Mouse (Mus musculus): ENCODE data around the gene Fsip1.
"Not testable (repeated sequence)": the region's sequence is repeated elsewhere in the genome, so short reads cannot be mapped to it uniquely, and the experiment has no call there.

The Fsip1 gene

GRCm38 (mm10) chr2:118256621-118257053 is at the start of gene Fsip1:
TSS of gene Fsip1 (minus strand) at chr2:118256966.
- peak; percentile 54 to 80 for DNase-seq (ENCODE audit: low spot score in 2 of 2)

- peak in 1 of 2 experiments; percentile 9 for DNase-seq (ENCODE audit: low spot score in 2 of 2)
Observed at GRCm38 (mm10) chr2:118306522-118306895, 49.7 kb upstream of the Fsip1 start.

- DNase-seq (ENCODE audit: low spot score in 2 of 2), result no peak
Observed at GRCm38 (mm10) chr2:118305827-118306521, 49.2 kb upstream of the Fsip1 start.

- DNase-seq (ENCODE audit: low spot score in 2 of 2), result no peak
Observed at GRCm38 (mm10) chr2:118303456-118303855, 46.7 kb upstream of the Fsip1 start.

- DNase-seq (ENCODE audit: low spot score in 2 of 2), result no peak
Observed at GRCm38 (mm10) chr2:118301656-118302055, 44.9 kb upstream of the Fsip1 start.

- DNase-seq (ENCODE audit: low spot score in 2 of 2), result no peak
Observed at GRCm38 (mm10) chr2:118301041-118301545, 44.3 kb upstream of the Fsip1 start.

GRCm38 (mm10) chr2:118299981-118300380 is 43.2 kb upstream of the Fsip1 start:
- DNase-seq (ENCODE audit: low spot score in 2 of 2), result no peak

GRCm38 (mm10) chr2:118298601-118299000 is 41.8 kb upstream of the Fsip1 start:
- DNase-seq (ENCODE audit: low spot score in 2 of 2), result no peak

GRCm38 (mm10) chr2:118297966-118298365 is 41.2 kb upstream of the Fsip1 start:
- DNase-seq (ENCODE audit: low spot score in 2 of 2), result no peak

- DNase-seq (ENCODE audit: low spot score in 2 of 2), result no peak
Observed at GRCm38 (mm10) chr2:118295505-118295904, 38.7 kb upstream of the Fsip1 start.

GRCm38 (mm10) chr2:118293583-118293982 is 36.8 kb upstream of the Fsip1 start:
- no peak for DNase-seq (ENCODE audit: low spot score in 2 of 2)

- DNase-seq (ENCODE audit: low spot score in 2 of 2), result not testable (repeated sequence)
Observed at GRCm38 (mm10) chr2:118289066-118289460, 32.3 kb upstream of the Fsip1 start.

- DNase-seq (ENCODE audit: low spot score in 2 of 2), result no peak
Observed at GRCm38 (mm10) chr2:118288326-118289065, 31.7 kb upstream of the Fsip1 start.

- DNase-seq (ENCODE audit: low spot score in 2 of 2), result no peak
Observed at GRCm38 (mm10) chr2:118287678-118288077, 30.9 kb upstream of the Fsip1 start.

GRCm38 (mm10) chr2:118282467-118282866 is 25.7 kb upstream of the Fsip1 start:
- DNase-seq (ENCODE audit: low spot score in 2 of 2), result no peak

GRCm38 (mm10) chr2:118278249-118278648 is 21.5 kb upstream of the Fsip1 start:
- DNase-seq (ENCODE audit: low spot score in 2 of 2), result no peak

GRCm38 (mm10) chr2:118271606-118272005 is 14.8 kb upstream of the Fsip1 start:
- DNase-seq (ENCODE audit: low spot score in 2 of 2), result no peak

- no peak for DNase-seq (ENCODE audit: low spot score in 2 of 2)
Observed at GRCm38 (mm10) chr2:118270213-118270612, 13.4 kb upstream of the Fsip1 start.

- no peak for DNase-seq (ENCODE audit: low spot score in 2 of 2)
Observed at GRCm38 (mm10) chr2:118263914-118264201, 7.1 kb upstream of the Fsip1 start.

GRCm38 (mm10) chr2:118263151-118263913 is 6.6 kb upstream of the Fsip1 start:
- DNase-seq (ENCODE audit: low spot score in 2 of 2), result peak; percentile 14 to 15

GRCm38 (mm10) chr2:118262673-118263072 is 5.9 kb upstream of the Fsip1 start:
- DNase-seq (ENCODE audit: low spot score in 2 of 2), result no peak

GRCm38 (mm10) chr2:118259746-118260145 is 3.0 kb upstream of the Fsip1 start:
- no peak for DNase-seq (ENCODE audit: low spot score in 2 of 2)

Measured in urinary bladder, postnatal 36 days (tissue).